Mouse (Mus musculus): ENCODE data around the gene Cfap43. TPM values are rescaled to one million over a fixed set of nuclear protein-coding genes. Genes with fewer than 3 reads are reported as not detected.

Gene Cfap43
- total and polyA plus RNA-seq, 3 experiments: 3.2 to 12.7 (median 11.7) TPM

DNA sequence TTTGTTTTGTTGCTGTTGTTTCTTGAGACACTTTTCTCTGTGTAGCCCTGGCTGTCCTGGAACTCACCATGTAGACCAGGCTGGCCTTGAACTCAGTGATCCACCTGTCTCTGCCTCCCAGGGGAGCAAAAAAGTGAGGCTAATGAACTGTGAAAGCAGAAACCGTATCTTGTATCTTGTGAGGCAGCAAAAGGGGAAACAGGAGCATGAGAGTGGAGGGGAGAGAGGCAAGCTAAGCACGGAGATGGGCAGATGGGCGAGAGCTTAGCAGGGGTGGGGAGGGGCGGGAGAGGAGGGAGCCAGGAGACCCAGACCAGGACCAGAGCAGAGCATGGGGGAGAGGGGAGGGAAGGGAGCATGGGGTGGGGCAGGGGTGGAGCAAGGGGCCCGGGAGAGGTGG lies 124.8 kb downstream of the Cfap43 start:
- dilution Hi-C loops (cut with MboI; ENCODE audit: extremely low pct_ligation_motif_present, extremely low pct_unique_long_range_greater_than_20kb, low sequenced_read_pairs): no loop called here
- Histone ChIP-seq H3K4me2 (ENCODE audit: insufficient read depth, low read depth, poor library complexity, severe bottlenecking) (no peak overlapping the region), H3K4me1 (ENCODE audit: control insufficient read depth in 1 of 2, insufficient read depth in 2 of 2) (peaks cover 3 to 20% of the 10 kb centered on the region in 2 experiments), H3K36me3 (replicated peaks in 1 of 2; ENCODE audit: control insufficient read depth in 1 of 2, insufficient read depth in 1 of 2, low read length in 1 of 2) (no peaks in the 10 kb centered on the region), H3K79me2 (replicated peaks; ENCODE audit: control insufficient read depth, extremely low read depth, insufficient read depth, poor library complexity, severe bottlenecking) (no peaks in the 10 kb centered on the region), H3K9me3 (replicated peaks; ENCODE audit: low read length) (no peaks in the 10 kb centered on the region), H3K4me3 (replicated peaks in 1 of 3; ENCODE audit: low read depth in 2 of 3, low read length in 2 of 3, poor library complexity in 1 of 3) (no peak overlapping the region), H3K27me3 (replicated peaks) (no peaks in the 10 kb centered on the region), H3K27ac (ENCODE audit: insufficient read depth, low read depth) (no peak overlapping the region), H3K9ac (ENCODE audit: insufficient read depth, low read depth) (no peak overlapping the region)
- TF ChIP-seq MAZ (IDR thresholded peaks at IDR 0.05; ENCODE audit: low read depth, low read length) (no peak), SIN3A (IDR thresholded peaks at IDR 0.05; ENCODE audit: low read length) (no peak), USF2 (conservative IDR thresholded peaks at IDR 0.05; ENCODE audit: low read depth, low read length) (no peak), BHLHE40 (IDR thresholded peaks at IDR 0.05; ENCODE audit: low read depth, low read length) (peak; percentile 23; the same call in 1 of the 2 replicates), ETS1 (conservative IDR thresholded peaks at IDR 0.05; ENCODE audit: low read depth, low read length) (no peak; the same call in 1 of the 2 replicates), ZC3H11A (IDR thresholded peaks at IDR 0.05; ENCODE audit: low read depth, low read length) (no peak), JUND (conservative IDR thresholded peaks at IDR 0.05; ENCODE audit: low read depth, low read length) (no peak), UBTF (IDR thresholded peaks at IDR 0.05; ENCODE audit: low read depth, low read length) (no peak), ZNF384 (IDR thresholded peaks at IDR 0.05; ENCODE audit: low read depth, low read length) (peak; percentile 45; the same call in 1 of the 2 replicates), KAT2A (IDR thresholded peaks at IDR 0.05; ENCODE audit: insufficient replicate concordance, low read length) (0 out of 2 replicates have a peak, but pooled peaks have one; percentile 33), TCF12 (IDR thresholded peaks at IDR 0.05; ENCODE audit: low read depth, low read length) (0 out of 2 replicates have a peak, but pooled peaks have one; percentile 17), JUN (IDR thresholded peaks at IDR 0.05; ENCODE audit: insufficient read depth, low read depth, low read length) (no peak)
- DNase-seq (ENCODE audit: extremely low read depth): peak; percentile 67
- in situ Hi-C loops (cut with MboI; ENCODE audit: low pct_ligation_motif_present, low pct_unique_long_range_greater_than_20kb, low sequenced_read_pairs): loop anchor here (10.0 kb wide), 2 partner anchors 140 to 280 kb away; no protein-coding TSS in a partner anchor

DNA sequence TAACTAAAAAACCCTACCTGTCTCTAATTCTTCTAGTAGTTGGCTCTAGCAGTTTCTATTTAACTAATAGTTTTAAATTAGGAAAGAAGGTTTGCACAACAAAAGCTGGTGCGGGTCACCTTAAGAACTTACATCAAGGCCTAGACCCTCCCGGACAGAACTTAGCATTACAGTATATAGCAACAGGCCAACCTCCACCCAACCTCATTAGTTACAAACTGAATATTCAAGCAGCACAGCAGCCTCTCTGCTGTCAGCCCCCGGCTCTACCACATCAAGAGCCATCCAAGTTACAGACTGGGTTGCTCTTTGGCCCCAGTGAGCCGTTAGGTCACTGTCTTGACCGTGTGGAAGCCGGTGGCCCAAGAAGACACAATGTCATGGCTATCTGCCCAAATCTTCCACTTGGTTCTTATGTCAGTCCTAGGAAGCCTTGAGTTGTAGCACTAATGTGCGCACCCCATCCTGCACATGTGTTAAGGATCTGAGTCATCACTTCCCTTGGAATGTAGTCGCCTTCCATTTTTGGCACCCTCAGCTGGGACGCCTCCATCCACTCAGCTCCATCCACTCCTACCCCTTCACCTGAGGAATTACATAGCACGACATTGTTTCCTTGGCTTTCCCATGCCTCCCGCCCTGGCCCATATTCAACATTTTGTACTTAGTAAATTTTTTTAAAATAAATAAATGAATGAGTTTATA lies 128.6 kb downstream of the Cfap43 start:
- H3K36me3 ChIP-seq (replicated peaks in 1 of 2; ENCODE audit: control insufficient read depth in 1 of 2, insufficient read depth in 1 of 2, low read length in 1 of 2): no peaks in the 10 kb centered on the region
- H3K27ac ChIP-seq (ENCODE audit: insufficient read depth, low read depth): no peak overlapping the region
- H3K79me2 ChIP-seq (replicated peaks; ENCODE audit: control insufficient read depth, extremely low read depth, insufficient read depth, poor library complexity, severe bottlenecking): no peaks in the 10 kb centered on the region
- no peaks in the 10 kb centered on the region for H3K9me3 ChIP-seq (replicated peaks; ENCODE audit: low read length)
- no peak overlapping the region for H3K9ac ChIP-seq (ENCODE audit: insufficient read depth, low read depth)
- no peak for DNase-seq (ENCODE audit: extremely low read depth)
- dilution Hi-C loops (cut with MboI; ENCODE audit: extremely low pct_ligation_motif_present, extremely low pct_unique_long_range_greater_than_20kb, low sequenced_read_pairs) (no loop called here), in situ Hi-C loops (cut with MboI; ENCODE audit: low pct_ligation_motif_present, low pct_unique_long_range_greater_than_20kb, low sequenced_read_pairs) (loop anchor here (10.0 kb wide), 2 partner anchors 136 to 276 kb away; no protein-coding TSS in a partner anchor)
- no peak overlapping the region for H3K4me3 ChIP-seq (replicated peaks in 1 of 3; ENCODE audit: low read depth in 2 of 3, low read length in 2 of 3, poor library complexity in 1 of 3)
- no peak for TF ChIP-seq MAFK (IDR thresholded peaks at IDR 0.05; ENCODE audit: insufficient replicate concordance, low read length)
- TF ChIP-seq E2F4 (IDR thresholded peaks at IDR 0.05; ENCODE audit: insufficient replicate concordance, low read depth, low read length): no peak
- TF ChIP-seq ZMIZ1 (IDR thresholded peaks at IDR 0.05; ENCODE audit: low read depth, low read length): no peak
- TF ChIP-seq SIN3A (IDR thresholded peaks at IDR 0.05; ENCODE audit: low read length): no peak
- no peak for TF ChIP-seq RAD21 (IDR thresholded peaks at IDR 0.05; ENCODE audit: low read depth, low read length)
- TF ChIP-seq GABPA (IDR thresholded peaks at IDR 0.05; ENCODE audit: insufficient replicate concordance, low read depth, low read length): no peak
- TF ChIP-seq ZC3H11A (IDR thresholded peaks at IDR 0.05; ENCODE audit: low read depth, low read length): no peak
- no peak for TF ChIP-seq ETS1 (conservative IDR thresholded peaks at IDR 0.05; ENCODE audit: low read depth, low read length)
- TF ChIP-seq CHD2 (IDR thresholded peaks at IDR 0.05; ENCODE audit: low read length): no peak
- TF ChIP-seq CTCF (conservative IDR thresholded peaks at IDR 0.05 in 1 of 2, IDR thresholded peaks at IDR 0.05 in 1 of 2; ENCODE audit: low read depth in 2 of 2, low read length in 2 of 2): no peak
- no peak for TF ChIP-seq TBP (conservative IDR thresholded peaks at IDR 0.05; ENCODE audit: low read depth, low read length)
- TF ChIP-seq POLR2AphosphoS2 (IDR thresholded peaks at IDR 0.05; ENCODE audit: low read depth, low read length): no peak
- no peak for TF ChIP-seq KAT2A (IDR thresholded peaks at IDR 0.05; ENCODE audit: insufficient replicate concordance, low read length)
- no peak for TF ChIP-seq ELF1 (IDR thresholded peaks at IDR 0.05; ENCODE audit: low read depth, low read length)
- no peak for TF ChIP-seq MXI1 (IDR thresholded peaks at IDR 0.05; ENCODE audit: low read depth, low read length)
- no peak for TF ChIP-seq NELFE (IDR thresholded peaks at IDR 0.05; ENCODE audit: low read depth, low read length)
- TF ChIP-seq USF1 (IDR thresholded peaks at IDR 0.05; ENCODE audit: low read depth, low read length): no peak
- no peak for TF ChIP-seq JUN (IDR thresholded peaks at IDR 0.05; ENCODE audit: insufficient read depth, low read depth, low read length)
- TF ChIP-seq RCOR1 (conservative IDR thresholded peaks at IDR 0.05; ENCODE audit: low read depth, low read length): no peak
- H3K4me1 ChIP-seq (ENCODE audit: control insufficient read depth in 1 of 2, insufficient read depth in 2 of 2): peaks cover 3 to 13% of the 10 kb centered on the region in 2 experiments
- no peak overlapping the region for H3K4me2 ChIP-seq (ENCODE audit: insufficient read depth, low read depth, poor library complexity, severe bottlenecking)
- no peaks in the 10 kb centered on the region for H3K27me3 ChIP-seq (replicated peaks)
